Mouse (Mus musculus): ENCODE measurements around the gene Gpd1.
"Not testable (repeated sequence)": the region's sequence is repeated elsewhere in the genome, so short reads cannot be mapped to it uniquely, and the experiment has no call there.

The Gpd1 gene

GRCm38 (mm10) chr15:99721921-99722743, 4.8 kb downstream of the Gpd1 start:
- DNase-seq (ENCODE audit: low spot score in 2 of 2), result no peak

- no peak for DNase-seq (ENCODE audit: low spot score in 2 of 2)
Measured at GRCm38 (mm10) chr15:99723120-99723514, 5.8 kb downstream of the Gpd1 start.

GRCm38 (mm10) chr15:99723515-99724291, 6.4 kb downstream of the Gpd1 start:
- DNase-seq (ENCODE audit: low spot score in 2 of 2), result peak; percentile 51 to 66

DNA sequence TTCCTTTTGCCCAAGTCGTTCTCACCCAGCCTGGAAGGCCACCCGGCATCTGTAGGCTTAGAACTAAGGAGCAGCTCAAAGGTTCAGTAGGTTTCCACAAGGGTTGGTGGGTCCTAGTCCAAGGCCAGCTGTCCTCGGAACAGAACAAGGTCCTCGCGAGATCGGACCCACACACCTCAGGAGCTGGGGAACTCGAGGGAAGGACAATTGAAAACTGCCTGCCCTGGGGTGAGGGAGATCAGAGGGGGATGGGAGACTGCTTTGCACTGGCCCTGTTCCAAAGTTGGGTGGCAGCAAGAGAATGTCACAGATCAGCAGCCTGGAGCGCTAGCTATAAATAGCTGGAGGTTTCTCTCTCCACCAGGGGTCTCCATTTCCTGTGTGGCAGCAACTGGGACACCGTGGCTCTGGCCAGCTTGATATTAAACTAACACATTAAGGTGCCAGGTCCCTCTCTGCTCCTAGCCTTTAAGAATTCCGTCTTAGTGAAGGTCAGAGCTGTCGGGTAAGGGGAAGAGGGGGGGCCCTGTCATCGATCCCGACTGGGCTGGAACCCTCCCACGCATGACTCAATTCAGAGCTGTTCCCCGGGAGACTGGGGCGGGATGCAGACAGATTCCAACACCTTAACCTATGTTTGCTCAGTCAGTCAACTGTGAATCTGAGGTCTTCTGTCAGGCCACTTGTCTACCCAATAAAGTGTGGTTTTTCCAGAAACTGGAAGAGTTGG, 7.1 kb downstream of the Gpd1 start:
- DNase-seq (ENCODE audit: low spot score in 2 of 2), result peak; percentile 77 to 78

DNA sequence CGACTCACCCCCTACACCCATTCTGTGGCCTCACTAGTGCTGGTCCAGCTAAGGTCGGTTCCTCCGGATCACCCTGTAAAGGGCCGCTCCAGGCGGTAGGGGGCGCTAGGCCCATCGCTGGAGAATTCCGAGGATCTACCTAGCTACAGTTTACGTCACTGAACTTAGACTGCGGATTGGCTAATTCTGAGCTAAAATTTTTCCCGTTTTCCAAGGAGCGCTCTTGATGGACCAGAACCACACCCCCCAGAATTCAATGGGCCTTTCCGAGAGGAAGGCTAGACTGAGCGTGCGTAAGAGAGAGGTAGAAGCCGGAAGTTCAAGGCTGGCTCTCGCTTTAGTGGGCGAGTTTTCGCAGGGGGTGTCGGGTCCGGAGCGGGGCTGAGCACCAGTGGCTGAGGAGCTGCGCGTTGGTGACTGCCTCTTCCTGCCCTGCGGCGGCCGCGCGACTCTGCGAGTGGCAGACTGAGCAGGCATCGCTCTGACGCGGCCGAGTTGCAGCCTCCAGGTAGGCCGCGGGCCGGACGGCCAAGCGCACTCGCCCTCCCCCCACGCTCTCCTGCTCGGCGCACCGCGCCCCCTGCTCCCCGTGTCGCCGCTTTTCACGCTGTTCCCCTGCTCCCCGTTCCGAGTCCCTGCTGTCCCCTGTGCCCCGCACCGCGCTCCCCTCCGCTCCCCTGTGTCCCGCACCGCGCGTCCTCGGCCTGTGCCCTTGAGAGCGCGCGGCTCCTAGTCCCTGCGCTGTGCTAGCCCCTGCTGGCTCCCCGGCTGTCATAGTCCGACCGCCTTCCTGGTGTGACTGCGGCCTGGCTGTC, 8.2 kb downstream of the Gpd1 start, which contains the start of gene Cox14:
Cox14 (plus strand) TSS at position 278 of the 815 bp plus-strand sequence.
- peak; percentile 96 to 98 for DNase-seq (ENCODE audit: low spot score in 2 of 2)

DNA sequence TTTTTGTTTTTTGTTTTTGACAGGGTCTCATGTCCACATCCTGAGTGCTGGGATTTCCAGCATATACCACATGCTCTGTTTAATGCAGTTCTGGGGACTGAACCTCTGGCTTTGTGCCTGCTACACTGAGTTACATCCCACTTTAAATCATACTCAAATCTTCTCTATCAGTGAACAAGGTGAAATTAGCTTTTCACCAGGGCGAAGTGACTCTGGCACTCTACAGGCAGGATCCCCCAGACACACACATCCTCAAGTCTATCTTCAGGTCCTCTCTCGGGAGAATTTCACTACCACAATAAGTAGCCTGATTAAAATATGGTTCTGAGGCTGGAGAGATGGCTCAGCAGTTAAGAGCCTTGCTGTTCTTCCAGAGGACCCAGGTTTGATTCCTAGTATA, 9.2 kb downstream of the Gpd1 start:
- DNase-seq (ENCODE audit: low spot score in 2 of 2), result no peak

DNA sequence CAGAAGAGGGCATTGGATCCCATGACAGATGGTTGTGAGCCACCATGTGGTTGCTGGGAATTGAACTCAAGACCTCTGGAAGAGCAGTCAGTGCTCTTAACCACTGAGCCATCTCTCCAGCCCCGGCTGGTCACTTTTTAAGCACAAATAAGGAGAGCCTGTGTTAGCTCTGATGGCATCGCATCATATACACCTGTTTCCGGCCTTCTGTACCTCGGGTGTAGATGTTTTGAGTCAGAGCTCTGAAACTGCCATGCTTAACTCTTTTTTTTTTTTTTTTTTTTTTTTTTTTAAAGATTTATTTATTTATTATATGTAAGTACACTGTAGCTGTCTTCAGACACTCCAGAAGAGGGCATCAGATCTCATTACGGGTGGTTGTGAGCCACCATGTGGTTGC, 9.7 kb downstream of the Gpd1 start:
- DNase-seq (ENCODE audit: low spot score in 2 of 2), result not testable (repeated sequence)

DNA sequence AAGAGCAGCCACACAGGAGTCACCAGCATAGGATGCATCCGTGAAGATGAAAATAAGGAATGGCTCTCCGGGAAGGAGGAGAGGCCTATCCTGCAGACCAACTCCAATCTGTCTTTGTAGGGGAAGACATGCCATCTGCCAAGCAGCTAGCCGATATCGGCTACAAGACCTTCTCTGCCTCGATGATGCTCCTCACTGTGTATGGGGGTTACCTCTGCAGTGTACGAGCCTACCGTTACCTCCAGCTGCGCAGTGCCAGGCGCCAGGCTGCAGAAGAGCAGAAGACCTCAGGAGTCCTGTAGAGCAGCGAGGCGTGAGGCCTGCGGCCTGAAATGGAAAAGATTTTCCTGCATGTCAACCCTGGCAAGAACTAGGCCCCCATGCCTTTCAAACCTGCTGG, 10.2 kb downstream of the Gpd1 start:
- no peak for DNase-seq (ENCODE audit: low spot score in 2 of 2)

- no peak for DNase-seq (ENCODE audit: low spot score in 2 of 2)
Measured at GRCm38 (mm10) chr15:99728211-99728610, 10.9 kb downstream of the Gpd1 start.

DNA sequence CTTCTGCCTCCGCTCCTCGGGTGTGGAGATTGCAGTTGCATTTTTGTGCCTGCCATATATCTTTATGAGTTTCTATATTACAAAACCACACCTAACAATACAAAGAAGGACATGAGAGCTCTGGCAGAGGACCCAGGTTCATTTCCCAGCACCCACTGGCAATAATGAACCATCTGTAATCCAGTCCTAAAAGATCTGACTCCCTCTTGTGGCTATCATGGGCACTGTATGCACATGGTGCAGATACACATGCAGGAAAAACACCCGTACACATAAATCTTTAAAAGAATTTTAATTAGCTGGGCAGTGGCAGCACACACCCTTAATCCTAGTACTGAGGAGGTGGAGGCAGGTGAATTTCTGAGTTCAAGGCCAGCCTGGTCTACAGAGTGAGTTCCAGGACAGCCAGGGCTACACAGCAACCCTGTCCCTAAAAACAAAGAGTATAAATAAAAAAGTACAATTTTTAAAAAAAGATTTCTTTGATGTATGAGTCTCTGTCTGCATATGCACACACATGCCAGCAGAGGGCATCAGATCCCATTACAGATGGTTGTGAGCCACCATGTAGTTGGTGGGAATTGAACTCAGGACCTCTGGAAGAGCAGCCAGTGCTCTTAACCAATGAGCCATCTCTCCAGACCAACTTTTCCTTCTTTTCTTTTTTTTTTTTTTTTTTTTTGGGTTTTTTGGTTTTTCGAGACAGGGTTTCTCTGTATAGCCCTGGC, 11.9 kb downstream of the Gpd1 start:
- DNase-seq (ENCODE audit: low spot score in 2 of 2), result no peak

GRCm38 (mm10) chr15:99731167-99731566, 13.9 kb downstream of the Gpd1 start:
- no peak for DNase-seq (ENCODE audit: low spot score in 2 of 2)

- DNase-seq (ENCODE audit: low spot score in 2 of 2), result no peak
Measured at GRCm38 (mm10) chr15:99731678-99732077, 14.4 kb downstream of the Gpd1 start.

DNA sequence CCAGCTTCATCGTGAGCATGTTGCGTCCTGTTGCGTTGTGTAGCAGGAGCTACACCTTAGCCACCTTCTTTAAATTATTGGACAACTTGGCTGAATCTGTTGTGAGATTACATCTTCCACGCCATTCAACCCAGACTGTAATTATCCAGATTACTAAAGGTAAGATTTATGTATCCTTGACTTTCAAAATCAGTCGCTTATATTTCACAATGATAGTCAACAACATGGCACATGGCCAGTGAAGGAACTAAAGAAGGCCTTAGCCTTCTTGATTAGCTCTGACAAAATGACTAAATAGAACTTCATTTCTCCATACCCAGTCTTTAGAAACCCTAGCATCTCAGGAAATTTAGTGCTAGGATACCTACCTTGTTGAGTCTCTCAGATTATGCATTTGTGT, 15.9 kb downstream of the Gpd1 start:
- DNase-seq (ENCODE audit: low spot score in 2 of 2), result no peak

DNA sequence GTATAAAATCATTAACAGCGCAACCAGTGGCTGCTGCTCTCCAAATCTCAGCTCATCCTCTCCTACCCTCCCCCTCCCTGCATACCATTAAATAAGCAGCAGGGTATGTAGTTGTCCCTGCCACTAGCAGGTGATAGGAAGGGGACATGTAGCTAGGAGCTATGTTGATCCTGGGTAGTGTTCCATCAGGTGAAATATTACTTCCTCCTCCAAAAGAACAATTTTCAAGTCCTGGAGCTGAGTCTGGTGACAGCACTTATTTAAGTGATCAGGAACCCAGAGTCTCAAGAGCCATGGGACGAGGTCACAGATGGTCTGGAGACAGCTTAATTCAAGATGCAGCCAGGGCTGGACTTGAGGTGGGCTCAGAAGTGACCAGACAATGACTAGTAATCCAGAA, 18.3 kb downstream of the Gpd1 start:
- peak; percentile 100 for DNase-seq (ENCODE audit: low spot score in 2 of 2)

GRCm38 (mm10) chr15:99736675-99737074, 19.4 kb downstream of the Gpd1 start:
- no peak for DNase-seq (ENCODE audit: low spot score in 2 of 2)

DNA sequence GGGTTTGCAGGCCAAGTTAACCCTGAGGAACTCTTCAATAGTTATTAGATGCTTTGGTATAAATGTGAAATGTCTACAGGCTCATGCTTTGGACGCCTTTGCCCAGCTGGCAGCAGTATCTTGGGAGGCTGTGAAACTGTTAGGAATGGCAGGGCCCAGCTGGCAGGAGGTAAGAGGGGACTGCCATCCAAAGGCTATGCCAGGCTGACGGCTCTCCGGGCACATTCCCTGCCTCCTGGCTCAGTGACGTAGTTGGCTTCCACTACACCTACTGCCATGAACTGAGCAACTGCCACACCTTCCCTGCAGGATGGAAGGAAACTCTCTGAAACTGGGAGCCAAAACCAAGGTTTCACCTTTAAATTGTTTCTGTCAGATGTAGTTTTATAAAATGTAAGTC, 22.9 kb downstream of the Gpd1 start:
- DNase-seq (ENCODE audit: low spot score in 2 of 2), result no peak

GRCm38 (mm10) chr15:99754204-99754603, 36.9 kb downstream of the Gpd1 start:
- peak in 1 of 2 experiments; percentile 11 for DNase-seq (ENCODE audit: low spot score in 2 of 2)

GRCm38 (mm10) chr15:99767467-99767866, 50.2 kb downstream of the Gpd1 start:
- DNase-seq (ENCODE audit: low spot score in 2 of 2), result no peak

GRCm38 (mm10) chr15:99768761-99769160, 51.4 kb downstream of the Gpd1 start:
- DNase-seq (ENCODE audit: low spot score in 2 of 2), result no peak

GRCm38 (mm10) chr15:99771004-99771500, 53.7 kb downstream of the Gpd1 start:
- DNase-seq (ENCODE audit: low spot score in 2 of 2), result no peak
